Mouse (Mus musculus) spleen, adult 10 weeks (tissue): Measurements from ENCODE around the gene Ryr2. TPM values are rescaled to one million over a fixed set of nuclear protein-coding genes. Genes with fewer than 3 reads are reported as not detected.

Experiments used
- polyA plus RNA-seq: library from polyadenylated mRNA; stranded (reverse); fragments of 350-450 nt; fragmentation: Illumina TruSeq; extraction: RNeasy Lipid Tissue Mini Kit (QIAGEN cat#74804); gene quantifications from one replicate; pipeline ENCODE4 v1.2.3, GENCODE M21; 2015; ENCODE audit warnings: low replicate concordance; ENCODE audit not compliant: insufficient read depth

The Ryr2 gene
- polyA plus RNA-seq = 1.8 TPM

DNA sequence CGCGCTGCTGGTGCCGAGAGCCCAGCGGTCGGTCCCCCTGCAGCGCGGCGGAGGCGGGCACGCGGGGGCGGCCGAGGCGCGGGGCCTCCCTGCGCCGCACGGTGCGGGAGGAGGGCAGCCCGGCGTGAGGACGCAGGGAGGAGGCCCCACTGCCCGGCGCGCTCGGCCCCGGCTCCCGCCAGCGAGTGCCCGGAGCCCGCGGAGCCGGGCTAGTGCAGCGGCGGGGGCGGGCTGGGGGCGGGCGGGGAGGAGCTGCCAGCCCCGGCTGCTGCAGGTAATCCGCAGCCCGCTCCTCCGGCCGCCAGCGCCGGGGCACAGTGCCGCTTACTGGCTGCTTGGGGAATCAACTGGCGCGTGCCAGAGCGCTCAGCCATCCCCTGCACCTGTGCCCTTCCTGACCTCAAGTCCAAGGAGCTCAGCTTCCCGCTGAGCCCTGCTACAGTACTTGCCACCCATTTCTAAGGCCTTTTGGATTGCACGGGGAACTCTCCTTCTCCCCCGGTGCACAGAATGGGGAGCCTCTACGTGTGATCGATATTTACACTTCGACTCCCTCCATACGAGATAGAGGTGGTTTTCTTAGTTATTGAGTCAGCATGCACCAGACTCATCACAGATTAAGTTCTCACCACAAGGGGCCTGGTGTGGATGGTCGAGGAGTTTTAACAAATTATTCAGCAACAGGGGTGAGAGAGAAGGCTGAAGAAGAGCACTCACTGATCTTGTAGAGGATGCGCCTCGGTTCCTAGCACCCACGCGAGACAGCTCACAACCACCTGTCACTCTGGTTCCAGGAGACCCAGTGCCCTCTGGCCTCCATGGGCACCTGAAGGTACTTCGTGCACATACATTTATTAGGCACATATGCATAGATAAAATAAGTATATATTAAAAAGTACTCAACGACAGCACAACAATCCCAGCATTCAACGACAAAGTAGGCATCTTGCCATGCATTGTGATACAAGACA is at the start of gene Ryr2:
Gene Ryr2, minus strand, starts transcription at position 284 of the 971 bp plus-strand sequence.

Other genes with a start within 250 kb of the Ryr2 start
- 27.7 TPM for gene Mtr, start 151.2 kb upstream of the Ryr2 start, polyA plus RNA-seq
- gene Actn2, start 233.8 kb upstream of the Ryr2 start, polyA plus RNA-seq = 1.4 TPM